Mouse (Mus musculus) granulocyte monocyte progenitor cell, adult 5-6 weeks (primary cell): Measurements from ENCODE around the gene Dpf3. TPM values are rescaled to one million over a fixed set of nuclear protein-coding genes. Genes with fewer than 3 reads are reported as not detected.

ENCODE experiments used
- ATAC-seq: replicated peaks from 2 replicates; pipeline ENCODE4 v1.8.0; 2016; ENCODE audit warnings: mild to moderate bottlenecking, moderate TSS enrichment, inconsistent platforms; ENCODE audit not compliant: poor library complexity, severe bottlenecking
- total RNA-seq, 2 experiments: library from RNA; stranded (forward) in 1 of 2; stranded (reverse) in 1 of 2; fragments of 200-712, 200-1000 nt in 1 of 2; fragments of >200 nt in 1 of 2; fragmentation: Nextera tagmentation in 1 of 2; gene quantifications; 2 replicates each; pipeline ENCODE4 v1.2.3; 2014 to 2017

The Dpf3 gene
- total RNA-seq, 2 experiments from 2014 or later: 0.31 TPM; not detected in 1

- no peak for ATAC-seq
These were observed 125.7 kb downstream of the Dpf3 start for GRCm38 (mm10) chr12:83361801-83362200.

GRCm38 (mm10) chr12:83352640-83353039 is 134.9 kb downstream of the Dpf3 start:
- no peak for ATAC-seq

- no peak for ATAC-seq
These were observed 137.8 kb downstream of the Dpf3 start for GRCm38 (mm10) chr12:83349736-83350135.

GRCm38 (mm10) chr12:83348246-83348645 is 139.3 kb downstream of the Dpf3 start:
- no peak for ATAC-seq

GRCm38 (mm10) chr12:83342875-83343185 is 144.7 kb downstream of the Dpf3 start:
- no peak for ATAC-seq

GRCm38 (mm10) chr12:83342035-83342874 is 145.3 kb downstream of the Dpf3 start:
- ATAC-seq: no peak

- ATAC-seq: no peak
These were observed 146.6 kb downstream of the Dpf3 start for GRCm38 (mm10) chr12:83340960-83341359.

- ATAC-seq: no peak
These were observed 149.2 kb downstream of the Dpf3 start for GRCm38 (mm10) chr12:83338345-83338744.

GRCm38 (mm10) chr12:83337776-83338149 is 149.8 kb downstream of the Dpf3 start:
- peak; percentile 45 for ATAC-seq

GRCm38 (mm10) chr12:83337077-83337775 is 150.3 kb downstream of the Dpf3 start:
- ATAC-seq: peak; percentile 14; the same call in 1 of the 2 replicates

- ATAC-seq: no peak
These were observed 157.5 kb downstream of the Dpf3 start for GRCm38 (mm10) chr12:83330056-83330455.

GRCm38 (mm10) chr12:83328899-83329298 is 158.6 kb downstream of the Dpf3 start:
- peak; percentile 55 for ATAC-seq

GRCm38 (mm10) chr12:83328491-83328890 is 159.0 kb downstream of the Dpf3 start:
- no peak for ATAC-seq

- ATAC-seq: no peak
These were observed 160.1 kb downstream of the Dpf3 start for GRCm38 (mm10) chr12:83327451-83327850.

- no peak for ATAC-seq
These were observed 166.8 kb downstream of the Dpf3 start for GRCm38 (mm10) chr12:83320725-83321124.

- ATAC-seq: no peak
These were observed 169.7 kb downstream of the Dpf3 start for GRCm38 (mm10) chr12:83317646-83318443.

- no peak for ATAC-seq
These were observed 172.8 kb downstream of the Dpf3 start for GRCm38 (mm10) chr12:83314666-83315065.

- no peak for ATAC-seq
These were observed 174.7 kb downstream of the Dpf3 start for GRCm38 (mm10) chr12:83312818-83313217.

GRCm38 (mm10) chr12:83310567-83310966 is 176.9 kb downstream of the Dpf3 start:
- ATAC-seq: no peak

GRCm38 (mm10) chr12:83309031-83309804 is 178.3 kb downstream of the Dpf3 start:
- no peak for ATAC-seq
